Mouse (Mus musculus) liver, embryonic 14.5 days (tissue): ENCODE measurements at regions not wholly inside any gene's neighbourhood (a gene's known extent, or its start where the extent isn't known, plus 50 kb on each side); places are given as distances from the start of the nearest gene placed in this dataset.

Experiments
- ATAC-seq: fragments of 200-750 bp; cut with Nextera tagmentation; 2 replicates; pipeline ENCODE4 v1.8.0; 2017; ENCODE audit warnings: moderate number of reproducible peaks, mild to moderate bottlenecking, moderate library complexity; ENCODE audit not compliant: insufficient read depth
- DNase-seq, 3 experiments: peaks; one replicate each; pipeline ENCODE4 v3.0.0-alpha.2; 2012 to 2013; ENCODE audit warnings: low read depth in 3 of 3, low spot score in 3 of 3
- H3K27ac ChIP-seq: fragments of 300-500 bp; sonication (generic); 2 replicates; pipeline ENCODE4 v1.5.1; 2014; ENCODE audit warnings: moderate library complexity, mild to moderate bottlenecking, control low read depth, inconsistent platforms
- H3K27me3 ChIP-seq: fragments of 300-500 bp; sonication (generic); 2 replicates; pipeline ENCODE4 v1.6.1; 2014; ENCODE audit warnings: mild to moderate bottlenecking, low read length, moderate library complexity; ENCODE audit not compliant: control insufficient read depth, insufficient read depth
- H3K36me3 ChIP-seq: fragments of 300-500 bp; sonication (generic); replicated peaks from 2 replicates; pipeline ENCODE4 v1.6.1; 2014; ENCODE audit warnings: low read depth; ENCODE audit not compliant: control insufficient read depth, insufficient read depth
- H3K4me1 ChIP-seq, 2 experiments: fragments of 200-500 bp in 1 of 2; fragments of 300-500 bp in 1 of 2; sonication (generic) in 1 of 2; replicated peaks; 2 replicates each; pipeline ENCODE4 v1.6.1; 2012 to 2014; ENCODE audit warnings: antibody characterized with exemption in 1 of 2, inconsistent platforms in 1 of 2, low read length in 1 of 2; ENCODE audit not compliant: control insufficient read depth in 2 of 2, insufficient read depth in 2 of 2
- H3K4me2 ChIP-seq: fragments of 300-500 bp; sonication (generic); 2 replicates; pipeline ENCODE4 v1.6.1; 2014; ENCODE audit warnings: low read depth, mild to moderate bottlenecking, control low read depth, moderate library complexity
- H3K4me3 ChIP-seq, 2 experiments: fragments of 200-500 bp in 1 of 2; fragments of 300-500 bp in 1 of 2; sonication (generic) in 1 of 2; 2 replicates each; pipeline ENCODE4 v1.5.1; 2012 to 2014; ENCODE audit warnings: low read depth in 2 of 2, low read length in 2 of 2, mild to moderate bottlenecking in 2 of 2, control low read depth in 1 of 2, inconsistent platforms in 1 of 2, moderate library complexity in 1 of 2; ENCODE audit not compliant: insufficient read depth in 1 of 2
- H3K9ac ChIP-seq: fragments of 300-500 bp; sonication (generic); replicated peaks from 2 replicates; pipeline ENCODE4 v1.6.1; 2014; ENCODE audit warnings: mild to moderate bottlenecking, control low read depth, moderate library complexity
- H3K9me3 ChIP-seq: fragments of 300-500 bp; sonication (generic); 2 replicates; pipeline ENCODE4 v1.6.1; 2016; ENCODE audit warnings: low read length, mixed read lengths; ENCODE audit not compliant: control insufficient read depth
- CTCF ChIP-seq: IDR thresholded peaks from 2 replicates; pipeline ENCODE4 v1.5.1; 2016; ENCODE audit warnings: antibody characterized with exemption, low read depth, control low read depth
- EP300 ChIP-seq: IDR thresholded peaks from 2 replicates; pipeline ENCODE4 v1.6.1; 2016; ENCODE audit warnings: antibody characterized with exemption, low read depth
- WGBS: fragments of 180-500 bp; shearing (Covaris S2); extraction: QIAGEN DNeasy Blood & Tissue Kit; methylation state at CpG from one replicate; pipeline ENCODE4 v1.1.7; 2014; ENCODE audit not compliant: insufficient replicate concordance; 5-methylcytosine and 5-hydroxymethylcytosine counted together

GRCm38 (mm10) chr9:116466336-116466735 lies 291.2 kb upstream of the Tgfbr2 start:
- Histone ChIP-seq H3K27ac (no peak overlapping the region), H3K27me3 (no peaks in the 10 kb centered on the region), H3K9ac (no peak overlapping the region), H3K4me2 (no peak overlapping the region), H3K36me3 (no peaks in the 10 kb centered on the region), H3K9me3 (no peaks in the 10 kb centered on the region), H3K4me1 (no peaks in the 10 kb centered on the region), H3K4me3 (no peak overlapping the region)
- WGBS, result 62% methylated on average over 7 of the region's 7 CpGs
- ATAC-seq (no peak), DNase-seq (no peak)
- TF ChIP-seq CTCF (no peak), EP300 (no peak)

DNA sequence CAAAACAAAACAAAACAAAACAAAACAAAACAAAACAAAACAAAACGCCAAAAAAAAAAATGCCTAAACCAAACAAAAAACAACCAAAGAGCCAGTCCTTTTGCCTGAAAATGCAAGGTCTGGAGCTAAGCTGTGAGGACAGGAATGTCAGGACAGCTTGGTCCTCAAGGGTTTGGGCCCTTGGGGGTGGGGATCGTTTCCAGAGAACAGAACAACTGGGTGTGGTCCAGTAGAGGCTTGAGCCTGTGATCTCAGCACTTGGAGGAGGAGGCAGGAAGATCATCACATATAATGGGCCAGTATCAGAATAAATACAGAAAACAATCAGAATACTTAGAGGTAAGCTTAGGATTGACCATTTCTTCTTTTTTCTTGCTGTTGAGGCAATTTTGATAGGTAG lies 289.5 kb upstream of the Tgfbr2 start:
- no peak overlapping the region for H3K27ac ChIP-seq
- no peak overlapping the region for H3K9ac ChIP-seq
- TF ChIP-seq EP300 (no peak), CTCF (no peak)
- H3K4me1 ChIP-seq, result no peaks in the 10 kb centered on the region
- DNase-seq (no peak), ATAC-seq (no peak)
- no peaks in the 10 kb centered on the region for H3K27me3 ChIP-seq
- 42% methylated on average over 2 of the region's 2 CpGs for WGBS
- H3K9me3 ChIP-seq, result no peaks in the 10 kb centered on the region
- no peak overlapping the region for H3K4me3 ChIP-seq
- no peak overlapping the region for H3K4me2 ChIP-seq
- H3K36me3 ChIP-seq, result no peaks in the 10 kb centered on the region

DNA sequence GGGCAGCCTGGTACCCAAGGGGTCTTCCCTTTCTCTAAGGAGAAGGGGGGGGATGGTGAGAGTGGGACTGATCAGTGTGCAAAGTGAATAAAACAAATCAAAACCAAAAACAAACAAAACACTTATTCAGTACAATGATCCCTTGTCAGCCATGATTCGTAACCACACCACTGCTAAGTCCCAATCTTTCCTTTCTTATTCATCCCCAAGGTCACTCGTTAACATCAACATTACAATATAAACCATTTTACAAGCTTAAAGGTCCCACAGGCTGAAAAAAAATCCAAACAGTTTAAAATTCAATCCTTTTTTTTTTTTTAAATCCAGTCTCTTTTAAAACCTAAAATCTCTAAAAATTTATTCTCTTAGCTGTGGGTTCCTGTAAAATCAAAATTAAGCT lies 287.1 kb upstream of the Tgfbr2 start:
- no peak for DNase-seq
- H3K4me3 ChIP-seq, result no peak overlapping the region
- H3K36me3 ChIP-seq, result no peaks in the 10 kb centered on the region
- no peaks in the 10 kb centered on the region for H3K9me3 ChIP-seq
- no peak overlapping the region for H3K4me2 ChIP-seq
- H3K27ac ChIP-seq, result no peak overlapping the region
- no peak for TF ChIP-seq CTCF
- no peak for TF ChIP-seq EP300
- ATAC-seq, result no peak
- H3K4me1 ChIP-seq, result no peaks in the 10 kb centered on the region
- WGBS, result 39% methylated on average over 2 of the region's 2 CpGs
- H3K27me3 ChIP-seq, result no peaks in the 10 kb centered on the region
- H3K9ac ChIP-seq, result no peak overlapping the region

DNA sequence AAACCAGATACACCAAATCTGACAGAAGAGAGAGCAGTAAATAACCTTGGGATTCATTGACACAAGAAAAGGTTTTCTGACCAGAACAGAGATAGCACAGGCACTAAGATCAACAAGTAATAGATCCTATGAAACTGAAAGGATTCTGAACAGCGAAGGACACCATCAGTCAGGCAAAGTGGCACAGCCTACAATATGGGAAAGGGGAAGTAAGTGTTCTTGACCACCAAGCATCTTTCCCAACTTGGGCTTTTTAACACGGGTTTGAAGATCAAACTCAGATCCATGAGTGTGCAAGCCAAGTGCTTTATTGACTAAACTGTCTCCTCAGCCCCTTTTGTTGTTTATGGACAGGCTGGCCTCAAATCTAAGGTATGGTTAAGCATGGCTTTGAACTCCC lies 284.9 kb upstream of the Tgfbr2 start:
- DNase-seq, result no peak
- H3K27me3 ChIP-seq, result no peaks in the 10 kb centered on the region
- no peaks in the 10 kb centered on the region for H3K36me3 ChIP-seq
- TF ChIP-seq EP300 (no peak), CTCF (no peak)
- H3K4me3 ChIP-seq, result no peak overlapping the region
- no peak for ATAC-seq
- no peaks in the 10 kb centered on the region for H3K4me1 ChIP-seq
- WGBS, result 33% methylated on average over 2 of the region's 2 CpGs
- no peaks in the 10 kb centered on the region for H3K9me3 ChIP-seq
- no peak overlapping the region for H3K9ac ChIP-seq
- H3K4me2 ChIP-seq, result no peak overlapping the region
- H3K27ac ChIP-seq, result no peak overlapping the region

DNA sequence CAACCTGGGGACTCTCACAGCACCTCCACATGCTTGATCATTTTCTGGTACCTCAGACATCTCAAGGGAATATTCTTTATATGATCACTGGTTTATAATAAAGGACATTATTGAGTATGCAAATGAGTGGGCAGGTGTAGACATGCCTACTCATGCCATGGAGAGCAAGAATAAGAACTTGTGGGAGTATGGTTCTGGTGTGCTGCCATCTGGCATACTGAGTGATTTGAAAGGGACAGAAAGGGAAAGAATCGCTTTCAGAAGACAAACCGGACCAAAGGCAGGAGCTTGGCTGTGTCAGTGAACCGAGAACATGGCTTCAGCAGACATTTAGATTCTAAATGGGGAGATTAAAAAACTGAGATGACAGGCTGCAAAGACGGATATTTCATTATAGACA lies 276.9 kb upstream of the Tgfbr2 start:
- ATAC-seq, result no peak
- 62% methylated on average over 4 of the region's 4 CpGs for WGBS
- no peaks in the 10 kb centered on the region for H3K4me1 ChIP-seq

GRCm38 (mm10) chr9:116450829-116451228 lies 275.7 kb upstream of the Tgfbr2 start:
- no peaks in the 10 kb centered on the region for H3K36me3 ChIP-seq
- ATAC-seq, result no peak
- H3K4me3 ChIP-seq, result no peak overlapping the region
- H3K9ac ChIP-seq, result no peak overlapping the region
- no peaks in the 10 kb centered on the region for H3K27me3 ChIP-seq
- no peak overlapping the region for H3K27ac ChIP-seq
- DNase-seq, result no peak
- 50% methylated on average over 4 of the region's 4 CpGs for WGBS
- no peak overlapping the region for H3K4me2 ChIP-seq
- no peaks in the 10 kb centered on the region for H3K9me3 ChIP-seq
- no peaks in the 10 kb centered on the region for H3K4me1 ChIP-seq
- no peak for TF ChIP-seq CTCF
- TF ChIP-seq EP300, result no peak

More for the DNA sequence above, 276.9 kb upstream of the Tgfbr2 start:
- TF ChIP-seq EP300 (no peak), CTCF (no peak)
- H3K9ac ChIP-seq, result no peak overlapping the region
- no peaks in the 10 kb centered on the region for H3K9me3 ChIP-seq
- H3K27me3 ChIP-seq, result no peaks in the 10 kb centered on the region
- no peak overlapping the region for H3K4me2 ChIP-seq
- DNase-seq, result no peak
- H3K27ac ChIP-seq, result no peak overlapping the region
- no peaks in the 10 kb centered on the region for H3K36me3 ChIP-seq
- H3K4me3 ChIP-seq, result no peak overlapping the region
